Mouse (Mus musculus): ENCODE measurements around the gene L3hypdh. TPM values are rescaled to one million over a fixed set of nuclear protein-coding genes. Genes with fewer than 3 reads are reported as not detected.

Gene L3hypdh
- polyA plus RNA-seq, 1 experiment from 2014 or later = 23.7 TPM

DNA sequence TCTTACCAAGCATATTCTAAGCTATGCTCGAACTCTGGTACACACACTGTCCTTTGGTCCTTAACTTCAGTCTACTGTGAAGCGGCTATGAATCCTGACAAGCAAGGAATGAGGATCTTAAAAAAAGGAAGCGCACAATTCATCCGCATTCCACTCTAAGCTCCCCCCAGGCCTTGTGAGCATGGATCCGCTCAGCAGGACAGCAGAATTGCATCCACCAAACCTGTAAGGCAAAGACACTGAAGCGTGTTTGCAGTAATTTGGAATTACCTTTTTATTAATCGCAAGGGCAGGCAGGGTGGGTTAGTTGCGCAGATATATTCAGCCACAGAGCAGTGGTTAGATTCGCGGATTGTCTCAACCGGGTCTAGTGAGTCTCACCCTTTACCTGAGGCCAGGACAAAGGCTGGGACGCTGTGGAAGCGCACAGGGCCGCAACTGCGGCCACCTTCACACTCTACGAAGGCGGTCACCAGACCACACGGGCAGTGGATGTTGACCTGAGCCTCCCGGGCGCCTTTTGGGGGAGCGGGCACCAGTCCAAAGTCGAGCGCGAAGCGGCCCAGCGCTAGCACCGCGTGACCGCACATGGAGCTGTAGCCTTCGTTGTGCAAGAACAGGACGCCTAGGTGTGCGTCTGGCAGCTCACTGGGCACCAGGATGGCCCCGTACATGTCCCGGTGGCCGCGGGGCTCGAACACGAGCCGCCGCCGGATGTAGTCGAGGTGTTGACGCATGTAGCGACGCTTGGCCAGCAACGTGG lies 797 bp downstream of the L3hypdh start:
- H3K4me2 ChIP-seq = peak overlapping the region; percentile 95
- 5% methylated on average over 46 of the region's 46 CpGs for WGBS
- peak overlapping the region; percentile 98 for H3K27ac ChIP-seq

DNA sequence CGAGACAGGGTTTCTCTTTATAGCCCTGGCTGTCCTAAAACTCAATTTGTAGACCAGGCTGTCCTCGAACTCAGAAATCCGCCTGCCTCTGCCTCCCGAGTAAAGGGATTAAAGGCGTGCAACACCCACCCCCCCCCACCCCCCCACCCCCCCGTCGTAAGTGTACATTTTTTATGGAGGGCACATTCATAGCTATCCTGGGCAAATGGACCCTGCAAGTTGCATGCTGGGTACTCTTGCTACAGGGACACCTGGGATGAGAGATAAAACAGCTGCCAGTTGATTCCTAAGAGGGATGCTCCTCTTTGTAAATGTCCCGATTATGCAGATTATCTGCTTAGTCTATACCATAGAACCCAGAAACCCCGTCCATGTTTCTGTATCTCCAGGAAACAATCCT lies 2.0 kb downstream of the L3hypdh start:
- H3K4me2 ChIP-seq = no peak overlapping the region
- H3K36me3 ChIP-seq = no peaks in the 10 kb centered on the region
- no peaks in the 10 kb centered on the region for H3K9me3 ChIP-seq (replicated peaks)
- peaks cover 34% of the 10 kb centered on the region for H3K4me1 ChIP-seq
- no peak for ATAC-seq (replicated peaks; ENCODE audit: low FRiP score)
- no peak overlapping the region for H3K9ac ChIP-seq
- no peak overlapping the region for H3K4me3 ChIP-seq (replicated peaks)
- H3K27me3 ChIP-seq = no peaks in the 10 kb centered on the region
- 79% methylated on average over 9 of the region's 9 CpGs for WGBS
- H3K27ac ChIP-seq = no peak overlapping the region

More for the DNA sequence above, 797 bp downstream of the L3hypdh start:
- ATAC-seq (replicated peaks; ENCODE audit: low FRiP score) = peak; percentile 24
- H3K4me1 ChIP-seq = peaks cover 34% of the 10 kb centered on the region
- H3K36me3 ChIP-seq = no peaks in the 10 kb centered on the region
- no peaks in the 10 kb centered on the region for H3K27me3 ChIP-seq
- peak overlapping the region; percentile 82 for H3K4me3 ChIP-seq (replicated peaks)
- no peaks in the 10 kb centered on the region for H3K9me3 ChIP-seq (replicated peaks)
- peak overlapping the region; percentile 76 for H3K9ac ChIP-seq

- no peak for ATAC-seq (replicated peaks; ENCODE audit: low FRiP score)
- Histone ChIP-seq H3K9me3 (replicated peaks) (no peaks in the 10 kb centered on the region), H3K36me3 (no peaks in the 10 kb centered on the region), H3K4me2 (peak overlapping the region; percentile 56), H3K4me3 (replicated peaks) (peak overlapping the region; percentile 27), H3K4me1 (peaks cover 26% of the 10 kb centered on the region), H3K27ac (no peak overlapping the region), H3K27me3 (no peaks in the 10 kb centered on the region), H3K9ac (0 out of 2 replicates have a peak overlapping the region, but pooled peaks have one; percentile 8)
- WGBS = 20% methylated on average over 18 of the region's 18 CpGs
Observed at GRCm38 (mm10) chr12:72082370-72082769, 2.9 kb downstream of the L3hypdh start.

- H3K27me3 ChIP-seq = no peaks in the 10 kb centered on the region
- no peak overlapping the region for H3K9ac ChIP-seq
- H3K9me3 ChIP-seq (replicated peaks) = no peaks in the 10 kb centered on the region
- peak overlapping the region; percentile 56 for H3K4me2 ChIP-seq
- no peak overlapping the region for H3K27ac ChIP-seq
- H3K36me3 ChIP-seq = 0 out of 2 replicates have a peak, but pooled peaks cover under 1% of the 10 kb centered on the region
- 0 out of 2 replicates have a peak overlapping the region, but pooled peaks have one; percentile 27 for H3K4me3 ChIP-seq (replicated peaks)
- WGBS = 77% methylated on average over 3 of the region's 3 CpGs
- no peak for ATAC-seq (replicated peaks; ENCODE audit: low FRiP score)
- H3K4me1 ChIP-seq = peaks cover 24% of the 10 kb centered on the region
Observed at GRCm38 (mm10) chr12:72081961-72082360, 3.3 kb downstream of the L3hypdh start.

- H3K4me3 ChIP-seq (replicated peaks) = no peak overlapping the region
- H3K36me3 ChIP-seq = peaks cover 22% of the 10 kb centered on the region
- 80% methylated on average over 3 of the region's 3 CpGs for WGBS
- H3K9me3 ChIP-seq (replicated peaks) = no peaks in the 10 kb centered on the region
- no peak overlapping the region for H3K9ac ChIP-seq
- no peak for ATAC-seq (replicated peaks; ENCODE audit: low FRiP score)
- H3K4me1 ChIP-seq = peaks cover 9% of the 10 kb centered on the region
- H3K4me2 ChIP-seq = no peak overlapping the region
- no peak overlapping the region for H3K27ac ChIP-seq
- no peaks in the 10 kb centered on the region for H3K27me3 ChIP-seq
Observed at GRCm38 (mm10) chr12:72078248-72078647, 7.0 kb downstream of the L3hypdh start.

- Histone ChIP-seq H3K9me3 (replicated peaks) (no peaks in the 10 kb centered on the region), H3K4me3 (replicated peaks) (peak within 1 kb of the TSS; percentile 62), H3K27ac (no peak within 1 kb of the TSS), H3K27me3 (peaks cover 29% of the 10 kb centered on the region), H3K4me1 (peaks cover 17% of the 10 kb centered on the region), H3K9ac (peak within 1 kb of the TSS; percentile 44), H3K36me3 (peaks cover 16% of the 10 kb centered on the region), H3K4me2 (peak within 1 kb of the TSS; percentile 99)
- under 1% methylated on average over 94 of the region's 94 CpGs for WGBS
- peak; percentile 86 for ATAC-seq (replicated peaks; ENCODE audit: low FRiP score)
Observed at GRCm38 (mm10) chr12:72070327-72071269, 14.6 kb downstream of the L3hypdh start, which contains the start of gene Gpr135. Gene Gpr135, minus strand, starts transcription at chr12:72071125.

DNA sequence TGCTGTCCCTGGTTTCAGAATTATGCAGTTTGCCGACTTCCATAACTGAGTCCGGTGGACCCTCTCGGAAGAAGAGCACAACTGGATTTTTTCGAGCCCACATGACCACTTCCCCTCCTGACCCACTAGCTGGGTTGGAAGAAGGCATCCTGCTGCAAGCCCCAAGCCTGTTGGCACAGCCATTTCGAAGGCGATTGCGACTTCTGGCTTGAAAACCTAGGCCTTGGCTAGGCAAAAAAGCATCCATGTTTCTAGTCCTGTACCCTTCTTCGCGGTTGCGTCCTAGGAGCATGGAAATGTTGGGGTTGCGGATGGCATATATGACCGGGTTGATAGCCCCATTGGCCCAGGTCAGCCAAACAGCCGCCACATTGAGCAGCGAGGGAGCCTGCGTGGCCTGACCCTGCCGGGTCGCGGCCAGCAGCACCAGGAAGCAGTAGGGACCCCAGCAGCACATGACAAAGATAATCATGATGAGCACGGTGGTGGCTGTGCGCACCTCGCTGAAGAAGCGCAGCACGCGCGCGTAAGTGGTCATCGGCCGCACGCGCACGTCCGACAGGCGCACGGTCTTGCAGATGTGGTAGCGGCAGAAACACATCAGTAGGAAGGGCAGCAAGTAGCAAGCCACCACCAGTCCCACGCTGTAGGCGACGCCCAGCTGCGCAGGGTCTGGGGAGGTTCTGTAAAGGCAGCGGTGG lies 15.5 kb downstream of the L3hypdh start:
- Histone ChIP-seq H3K27me3 (peaks cover 29% of the 10 kb centered on the region), H3K4me3 (replicated peaks) (peak overlapping the region; percentile 62), H3K9me3 (replicated peaks) (no peaks in the 10 kb centered on the region), H3K4me1 (peaks cover 17% of the 10 kb centered on the region), H3K36me3 (peaks cover 9% of the 10 kb centered on the region), H3K9ac (peak overlapping the region; percentile 44; the same call in 1 of the 2 replicates), H3K4me2 (peak overlapping the region; percentile 99), H3K27ac (no peak overlapping the region)
- ATAC-seq (replicated peaks; ENCODE audit: low FRiP score) = no peak
- 6% methylated on average over 40 of the region's 40 CpGs for WGBS

GRCm38 (mm10) chr12:72057780-72058179 lies 27.5 kb downstream of the L3hypdh start:
- Histone ChIP-seq H3K4me1 (no peaks in the 10 kb centered on the region), H3K9ac (no peak overlapping the region), H3K9me3 (replicated peaks) (no peaks in the 10 kb centered on the region), H3K27me3 (peaks cover 6% of the 10 kb centered on the region; the same call in 1 of the 2 replicates), H3K36me3 (no peaks in the 10 kb centered on the region), H3K27ac (no peak overlapping the region), H3K4me2 (no peak overlapping the region), H3K4me3 (replicated peaks) (no peak overlapping the region)
- ATAC-seq (replicated peaks; ENCODE audit: low FRiP score) = no peak
- WGBS = 88% methylated on average over 1 of the region's 1 CpGs

DNA sequence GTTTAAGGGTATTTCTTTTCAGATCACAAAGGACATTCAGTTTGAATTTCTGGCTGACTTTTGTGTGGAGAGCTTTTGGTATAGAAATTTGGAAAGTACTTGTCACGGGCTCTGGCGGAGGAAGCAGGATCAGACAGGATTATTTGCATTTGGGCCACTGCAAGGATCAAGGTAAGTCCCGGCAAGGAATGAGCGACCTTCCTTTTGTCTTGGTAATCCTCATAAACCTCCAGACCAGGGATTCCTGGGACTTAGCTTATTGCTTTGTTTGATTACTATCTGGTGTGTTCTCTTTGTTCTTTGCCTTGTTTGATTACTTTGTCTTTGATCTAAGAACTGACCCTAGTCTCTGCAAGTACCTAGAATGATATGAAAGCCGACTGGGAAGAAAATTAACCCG lies 31.4 kb downstream of the L3hypdh start:
- Histone ChIP-seq H3K9me3 (replicated peaks) (0 out of 2 replicates have a peak, but pooled peaks cover 3% of the 10 kb centered on the region), H3K27ac (no peak overlapping the region), H3K27me3 (peaks cover 6% of the 10 kb centered on the region; the same call in 1 of the 2 replicates), H3K4me3 (replicated peaks) (no peak overlapping the region), H3K36me3 (no peaks in the 10 kb centered on the region), H3K4me1 (no peaks in the 10 kb centered on the region), H3K4me2 (no peak overlapping the region), H3K9ac (no peak overlapping the region)
- ATAC-seq (replicated peaks; ENCODE audit: low FRiP score) = no peak
- 34% methylated on average over 6 of the region's 6 CpGs for WGBS

DNA sequence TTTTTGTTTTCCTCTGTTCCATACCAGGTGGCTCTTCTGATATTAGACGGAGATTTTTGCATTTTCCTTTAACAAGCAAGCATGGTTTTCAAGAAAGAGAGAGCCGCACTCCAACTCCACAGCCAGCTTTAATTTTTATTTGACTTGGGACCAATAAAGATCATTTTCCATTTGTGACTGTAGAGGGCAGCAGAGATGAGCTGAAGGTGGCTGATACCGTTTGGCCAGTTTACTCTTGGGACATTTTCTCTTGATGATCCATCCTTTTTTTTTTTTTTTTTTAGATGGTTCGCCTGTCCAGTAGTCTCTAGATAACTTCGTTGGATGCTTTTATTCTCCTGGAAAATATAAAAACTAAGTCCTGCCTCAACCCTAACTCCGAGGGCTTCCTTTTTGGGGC lies 31.9 kb downstream of the L3hypdh start:
- Histone ChIP-seq H3K27me3 (peaks cover 6% of the 10 kb centered on the region; the same call in 1 of the 2 replicates), H3K27ac (no peak overlapping the region), H3K4me3 (replicated peaks) (no peak overlapping the region), H3K9ac (no peak overlapping the region), H3K36me3 (no peaks in the 10 kb centered on the region), H3K9me3 (replicated peaks) (0 out of 2 replicates have a peak, but pooled peaks cover 3% of the 10 kb centered on the region), H3K4me1 (no peaks in the 10 kb centered on the region), H3K4me2 (no peak overlapping the region)
- ATAC-seq (replicated peaks; ENCODE audit: low FRiP score) = no peak
- 47% methylated on average over 6 of the region's 6 CpGs for WGBS

- H3K9me3 ChIP-seq (replicated peaks) = 0 out of 2 replicates have a peak, but pooled peaks cover 3% of the 10 kb centered on the region
- H3K4me3 ChIP-seq (replicated peaks) = no peak overlapping the region
- no peak overlapping the region for H3K4me2 ChIP-seq
- peaks cover 6% of the 10 kb centered on the region; the same call in 1 of the 2 replicates for H3K27me3 ChIP-seq
- WGBS = 76% methylated on average over 6 of the region's 6 CpGs
- no peak for ATAC-seq (replicated peaks; ENCODE audit: low FRiP score)
- H3K4me1 ChIP-seq = no peaks in the 10 kb centered on the region
- H3K27ac ChIP-seq = no peak overlapping the region
- no peaks in the 10 kb centered on the region for H3K36me3 ChIP-seq
- H3K9ac ChIP-seq = no peak overlapping the region
Observed at GRCm38 (mm10) chr12:72052571-72052970, 32.7 kb downstream of the L3hypdh start.
